Mouse (Mus musculus) midbrain, embryonic 16.5 days (tissue): ENCODE results near the gene Ctsr. TPM values are rescaled to one million over a fixed set of nuclear protein-coding genes. Genes with fewer than 3 reads are reported as not detected.
"Not testable (repeated sequence)": the region's sequence is repeated elsewhere in the genome, so short reads cannot be mapped to it uniquely, and the experiment has no call there.

Experiments
- ATAC-seq: fragments of 200-750 bp; cut with Nextera tagmentation; 2 replicates; pipeline ENCODE4 v1.8.0; 2017; ENCODE audit warnings: moderate TSS enrichment
- H3K27ac ChIP-seq: fragments of 300-500 bp; sonication (generic); 2 replicates; pipeline ENCODE4 v1.5.1; 2014; ENCODE audit warnings: mild to moderate bottlenecking, low read length, mixed read lengths
- H3K27me3 ChIP-seq: fragments of 300-500 bp; sonication (generic); 2 replicates; pipeline ENCODE4 v1.6.1; 2014; ENCODE audit warnings: low read depth, low read length, mixed read lengths; ENCODE audit not compliant: control insufficient read depth, insufficient read depth
- H3K36me3 ChIP-seq: fragments of 300-500 bp; sonication (generic); 2 replicates; pipeline ENCODE4 v1.6.1; 2014; ENCODE audit warnings: mild to moderate bottlenecking, low read length, moderate library complexity, mixed read lengths; ENCODE audit not compliant: control insufficient read depth, insufficient read depth
- H3K4me1 ChIP-seq: fragments of 300-500 bp; sonication (generic); 2 replicates; pipeline ENCODE4 v1.6.1; 2014; ENCODE audit warnings: mild to moderate bottlenecking, low read length, mixed read lengths; ENCODE audit not compliant: control insufficient read depth, insufficient read depth
- H3K4me2 ChIP-seq: fragments of 300-500 bp; sonication (generic); 2 replicates; pipeline ENCODE4 v1.6.1; 2014; ENCODE audit warnings: mild to moderate bottlenecking, low read length, mixed read lengths
- H3K4me3 ChIP-seq: fragments of 300-500 bp; sonication (generic); 2 replicates; pipeline ENCODE4 v1.5.1; 2014; ENCODE audit warnings: low read depth, mild to moderate bottlenecking, low read length, moderate library complexity, mixed read lengths
- H3K9ac ChIP-seq: fragments of 300-500 bp; sonication (generic); 2 replicates; pipeline ENCODE4 v1.6.1; 2014; ENCODE audit warnings: low read depth, low read length, mixed read lengths
- H3K9me3 ChIP-seq: fragments of 300-500 bp; sonication (generic); replicated peaks from 2 replicates; pipeline ENCODE4 v1.6.1; 2014; ENCODE audit warnings: mild to moderate bottlenecking, low read length, mixed read lengths; ENCODE audit not compliant: control insufficient read depth, poor library complexity, severe bottlenecking
- WGBS: fragments of 180-500 bp; shearing (Covaris S2); extraction: QIAGEN DNeasy Blood & Tissue Kit; methylation state at CpG from one replicate; pipeline ENCODE4 v1.1.7; 2014; 5-methylcytosine and 5-hydroxymethylcytosine counted together
- polyA plus RNA-seq: library from polyadenylated mRNA; unstranded; fragments of >200 nt; fragmentation: Nextera tagmentation; extraction: Ambion mirVana; gene quantifications from 2 replicates; pipeline ENCODE4 v1.2.1, GENCODE M21; 2015

The Ctsr gene
- polyA plus RNA-seq, result not detected in 2 replicates

- 81% methylated on average over 1 of the region's 1 CpGs for WGBS
- no peak for ATAC-seq
- Histone ChIP-seq H3K4me1 (no peaks in the 10 kb centered on the region), H3K27ac (no peak within 1 kb of the TSS), H3K9me3 (peaks cover 17% of the 10 kb centered on the region), H3K4me2 (no peak within 1 kb of the TSS), H3K36me3 (no peaks in the 10 kb centered on the region), H3K27me3 (no peaks in the 10 kb centered on the region), H3K4me3 (no peak within 1 kb of the TSS), H3K9ac (no peak within 1 kb of the TSS)
These were observed at the start of gene Ctsr for GRCm38 (mm10) chr13:61164156-61164555. Gene Ctsr (minus strand): TSS chr13:61164256.

- H3K27me3 ChIP-seq, result no peaks in the 10 kb centered on the region
- ATAC-seq, result no peak
- no peaks in the 10 kb centered on the region for H3K36me3 ChIP-seq
- no peak within 1 kb of the TSS for H3K4me3 ChIP-seq
- H3K9me3 ChIP-seq, result peaks cover 35% of the 10 kb centered on the region
- H3K4me1 ChIP-seq, result no peaks in the 10 kb centered on the region
- H3K27ac ChIP-seq, result no peak within 1 kb of the TSS
- H3K4me2 ChIP-seq, result no peak within 1 kb of the TSS
- 88% methylated on average over 3 of the region's 3 CpGs for WGBS
- H3K9ac ChIP-seq, result no peak within 1 kb of the TSS
These were observed 39.3 kb upstream of the Ctsr start, which contains the start of gene Cts6 for GRCm38 (mm10) chr13:61203310-61203709. Gene Cts6 (minus strand): TSS chr13:61203410.

- ATAC-seq, H3K27me3 ChIP-seq, H3K4me1 ChIP-seq, H3K36me3 ChIP-seq, H3K4me3 ChIP-seq, H3K27ac ChIP-seq, H3K4me2 ChIP-seq, H3K9ac ChIP-seq: not testable (repeated sequence)
- 72% methylated on average over 5 of the region's 5 CpGs for WGBS
- peaks cover 13% of the 10 kb centered on the region for H3K9me3 ChIP-seq
These were observed 21.3 kb upstream of the Ctsr start for GRCm38 (mm10) chr13:61185151-61185933.

GRCm38 (mm10) chr13:61164622-61165021, 566 bp upstream of the Ctsr start:
- Histone ChIP-seq H3K4me1 (no peaks in the 10 kb centered on the region), H3K27me3 (no peaks in the 10 kb centered on the region), H3K36me3 (no peaks in the 10 kb centered on the region), H3K4me2 (no peak overlapping the region), H3K4me3 (no peak overlapping the region), H3K9ac (no peak overlapping the region), H3K27ac (no peak overlapping the region), H3K9me3 (peaks cover 19% of the 10 kb centered on the region)
- ATAC-seq, result no peak
- WGBS, result 88% methylated on average over 4 of the region's 4 CpGs

Other genes with a start within 250 kb of the Ctsr start
- not detected in 2 replicates for gene Gm49393, start 228.7 kb downstream of the Ctsr start, polyA plus RNA-seq
- gene Gm49391, start 227.7 kb downstream of the Ctsr start, polyA plus RNA-seq, result 0.58 and 0.76 TPM in 2 replicates
- 16.5 and 18.9 TPM in 2 replicates for gene Ctla2a, start 227.6 kb downstream of the Ctsr start, polyA plus RNA-seq
- gene Tpbpa, start 222.3 kb downstream of the Ctsr start, polyA plus RNA-seq, result not detected in 2 replicates
- gene Ctsj, start 158.3 kb downstream of the Ctsr start, polyA plus RNA-seq, result not detected in 2 replicates
- not detected in 2 replicates for gene Ctsq, start 123.6 kb downstream of the Ctsr start, polyA plus RNA-seq
- not detected in 2 replicates for gene Cts6, start 39.2 kb upstream of the Ctsr start, polyA plus RNA-seq
- not detected in 2 replicates for gene Cts8, start 91.1 kb upstream of the Ctsr start, polyA plus RNA-seq
- gene Gm49398, start 124.6 kb upstream of the Ctsr start, polyA plus RNA-seq, result not detected in 2 replicates
- not detected in 2 replicates for gene Cts7, start 193.9 kb upstream of the Ctsr start, polyA plus RNA-seq